Mouse (Mus musculus) thymus, postnatal 0 days (tissue): ENCODE data around the gene Atcay. TPM values are rescaled to one million over a fixed set of nuclear protein-coding genes. Genes with fewer than 3 reads are reported as not detected.
"Not testable (repeated sequence)": the region's sequence is repeated elsewhere in the genome, so short reads cannot be mapped to it uniquely, and the experiment has no call there.

Source experiments
- DNase-seq: peaks from one replicate; pipeline ENCODE4 v3.0.0-alpha.2; 2015; ENCODE audit warnings: low spot score
- polyA plus RNA-seq: library from polyadenylated mRNA; unstranded; fragments of >200 nt; fragmentation: Nextera tagmentation; extraction: Ambion mirVana; gene quantifications from 2 replicates; pipeline ENCODE4 v1.2.1, GENCODE M21; 2015

The Atcay gene
- polyA plus RNA-seq, 1 experiment from 2014 or later = 0.70 TPM

GRCm38 (mm10) chr10:81180946-81181345, 49.7 kb downstream of the Atcay start:
- DNase-seq = no peak

- DNase-seq = no peak
These were observed 50.9 kb downstream of the Atcay start for GRCm38 (mm10) chr10:81179451-81180342.

- no peak for DNase-seq
These were observed 51.7 kb downstream of the Atcay start for GRCm38 (mm10) chr10:81178927-81179326.

GRCm38 (mm10) chr10:81177958-81178712, 52.5 kb downstream of the Atcay start:
- no peak for DNase-seq

- no peak for DNase-seq
These were observed 53.1 kb downstream of the Atcay start for GRCm38 (mm10) chr10:81177491-81177925.

GRCm38 (mm10) chr10:81176466-81177271, 54.0 kb downstream of the Atcay start, which contains the start of gene Eef2:
Gene Eef2, plus strand, starts transcription at chr10:81176631.
- DNase-seq = peak; percentile 98

GRCm38 (mm10) chr10:81175936-81176465, 54.6 kb downstream of the Atcay start:
- DNase-seq = no peak

GRCm38 (mm10) chr10:81175345-81175701, 55.3 kb downstream of the Atcay start:
- not testable (repeated sequence) for DNase-seq

- DNase-seq = peak; percentile 90
These were observed 55.9 kb downstream of the Atcay start for GRCm38 (mm10) chr10:81174617-81175344.

- peak; percentile 91 for DNase-seq
These were observed 57.5 kb downstream of the Atcay start for GRCm38 (mm10) chr10:81173132-81173531.

- peak; percentile 73 for DNase-seq
These were observed 61.2 kb downstream of the Atcay start for GRCm38 (mm10) chr10:81169411-81169900.

GRCm38 (mm10) chr10:81168521-81169244, 62.0 kb downstream of the Atcay start:
- DNase-seq = peak; percentile 93

- no peak for DNase-seq
These were observed 62.6 kb downstream of the Atcay start for GRCm38 (mm10) chr10:81168087-81168431.

GRCm38 (mm10) chr10:81167200-81168086, 63.2 kb downstream of the Atcay start, which contains the start of gene Pias4:
Gene Pias4, minus strand, starts transcription at chr10:81167923.
- peak; percentile 100 for DNase-seq

GRCm38 (mm10) chr10:81165118-81165517, 65.5 kb downstream of the Atcay start:
- DNase-seq = no peak

- peak; percentile 27 for DNase-seq
These were observed 68.3 kb downstream of the Atcay start for GRCm38 (mm10) chr10:81162318-81162652.

- no peak for DNase-seq
These were observed 68.9 kb downstream of the Atcay start for GRCm38 (mm10) chr10:81161602-81162317.

GRCm38 (mm10) chr10:81154736-81155135, 75.9 kb downstream of the Atcay start:
- no peak for DNase-seq
